Mouse (Mus musculus): ENCODE measurements around the gene Rai14.
A peak's percentile ranks its signal among the peaks of the same experiment; 100 is the strongest.

The Rai14 gene

DNA sequence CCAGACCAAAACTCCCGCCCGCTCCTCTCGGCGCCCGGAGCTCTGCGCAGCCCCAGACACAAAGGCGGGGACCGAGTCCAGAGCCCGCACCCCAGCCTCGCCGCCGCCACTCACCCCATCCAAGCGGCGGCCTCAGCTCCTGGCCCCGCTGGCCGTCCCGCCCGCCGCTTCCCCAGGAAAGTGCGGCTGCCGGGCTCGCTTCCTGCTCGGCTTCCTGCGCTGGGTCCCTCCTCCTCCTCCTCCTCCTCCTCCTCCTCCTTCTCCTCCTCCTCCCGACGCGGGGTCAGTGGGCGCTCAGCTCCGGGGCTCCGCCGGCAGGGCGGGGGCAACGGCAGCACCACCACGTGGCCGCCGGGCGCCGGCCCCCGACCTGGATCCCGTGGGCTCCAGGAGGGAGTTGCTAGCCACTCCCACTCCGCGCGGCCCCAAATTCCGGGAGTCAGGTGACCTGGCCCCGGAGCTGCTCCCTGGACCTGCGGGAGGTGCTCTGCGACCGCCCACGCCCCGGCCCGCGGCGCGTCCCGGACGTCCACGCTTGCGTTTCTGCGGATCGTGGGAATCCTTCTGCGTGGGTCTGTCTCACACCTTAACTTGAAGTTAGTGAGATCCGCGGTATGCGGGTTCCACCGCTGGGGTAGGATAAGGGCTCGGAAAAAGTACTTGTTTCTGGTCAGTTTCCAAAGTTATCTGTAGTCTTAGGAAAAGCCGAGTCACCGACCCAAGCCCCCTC lies at the start of gene Rai14:
Rai14 (minus strand) TSS at position 216 of the 730 bp plus-strand sequence.
- DNase-seq (ENCODE audit: low read depth, low spot score) = peak; percentile 25

DNA sequence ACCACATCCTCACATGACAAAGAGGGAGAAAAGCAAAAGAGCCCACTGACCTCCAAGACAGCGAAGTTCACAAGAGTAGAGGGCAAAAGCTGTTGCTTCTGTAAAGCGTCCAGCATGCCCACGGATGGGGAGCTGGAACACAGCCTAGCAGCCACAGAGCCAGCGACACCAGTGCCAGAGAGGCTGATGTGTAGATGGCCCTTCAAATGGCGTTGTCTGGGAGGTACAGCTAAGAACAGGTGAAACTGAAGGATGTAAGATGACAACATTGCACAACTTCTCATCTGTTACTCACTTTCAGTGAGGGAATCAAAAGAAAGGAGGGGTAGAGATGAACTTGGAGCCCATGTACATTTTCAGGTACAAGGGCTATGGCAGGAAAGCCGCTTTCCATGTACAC lies 47.0 kb upstream of the Rai14 start:
- no peak for DNase-seq (ENCODE audit: low read depth, low spot score)

DNA sequence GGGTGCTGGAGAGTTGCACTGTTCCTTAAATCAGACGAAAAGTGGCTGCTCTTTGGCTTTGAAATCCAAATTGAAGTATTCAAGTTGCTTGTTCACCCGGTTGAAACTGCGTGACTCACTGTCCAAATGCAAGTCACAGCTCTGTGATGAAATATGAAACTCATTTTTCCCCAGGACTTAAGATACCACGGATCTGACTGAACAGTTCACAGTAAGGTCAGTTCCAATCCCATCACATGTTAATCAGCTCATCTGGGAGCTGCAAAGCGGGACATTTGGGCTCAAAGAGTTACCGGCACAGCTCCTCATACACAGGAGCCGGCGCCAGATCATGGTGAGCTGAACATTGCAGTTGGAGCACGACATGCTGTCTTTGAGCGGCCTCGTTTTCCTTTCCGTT lies 45.6 kb upstream of the Rai14 start:
- no peak for DNase-seq (ENCODE audit: low read depth, low spot score)

GRCm38 (mm10) chr15:10759440-10759839 lies 45.0 kb upstream of the Rai14 start:
- DNase-seq (ENCODE audit: low read depth, low spot score) = no peak

GRCm38 (mm10) chr15:10758808-10759207 lies 44.4 kb upstream of the Rai14 start:
- DNase-seq (ENCODE audit: low read depth, low spot score) = no peak

- no peak for DNase-seq (ENCODE audit: low read depth, low spot score)
Measured at GRCm38 (mm10) chr15:10751141-10751540, 36.7 kb upstream of the Rai14 start.

DNA sequence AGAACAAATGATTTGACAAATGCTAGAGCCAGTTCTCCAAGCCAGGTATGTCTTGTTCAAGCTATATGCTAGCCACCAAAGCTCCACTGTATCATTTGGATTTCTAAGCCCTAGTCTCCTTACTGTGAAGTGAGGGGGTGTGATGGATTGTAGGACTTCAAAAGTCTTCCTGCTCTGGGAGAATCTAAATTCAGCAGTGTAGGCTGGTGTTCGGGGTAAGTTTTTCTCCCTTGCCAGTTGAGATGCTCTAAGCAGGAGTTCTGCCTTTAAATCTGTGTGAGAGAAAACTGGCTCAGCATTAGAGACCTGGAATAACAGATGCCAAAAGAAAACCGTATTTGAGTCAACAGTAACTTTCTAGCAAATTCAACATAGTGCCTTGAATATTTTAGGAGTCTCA lies 35.9 kb upstream of the Rai14 start:
- DNase-seq (ENCODE audit: low read depth, low spot score) = no peak

DNA sequence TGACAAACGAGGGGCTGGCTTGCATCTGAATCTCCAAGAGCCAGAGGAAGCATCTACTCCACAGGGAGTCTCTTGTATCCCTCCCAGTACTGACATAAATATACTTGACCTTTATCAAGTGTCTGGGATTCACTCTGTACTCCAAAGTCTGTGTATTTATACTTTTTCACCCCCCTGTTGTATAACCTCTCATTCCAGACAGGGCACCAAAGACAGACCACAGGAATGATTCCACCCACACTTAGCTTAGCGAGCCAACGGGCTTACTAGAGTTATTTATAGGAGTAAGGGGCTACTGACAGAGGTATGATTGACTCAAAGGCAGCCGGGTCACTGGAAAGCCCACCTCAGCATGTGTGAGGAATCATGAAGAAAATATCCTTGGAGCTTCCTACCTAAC lies 35.3 kb upstream of the Rai14 start:
- DNase-seq (ENCODE audit: low read depth, low spot score) = no peak

DNA sequence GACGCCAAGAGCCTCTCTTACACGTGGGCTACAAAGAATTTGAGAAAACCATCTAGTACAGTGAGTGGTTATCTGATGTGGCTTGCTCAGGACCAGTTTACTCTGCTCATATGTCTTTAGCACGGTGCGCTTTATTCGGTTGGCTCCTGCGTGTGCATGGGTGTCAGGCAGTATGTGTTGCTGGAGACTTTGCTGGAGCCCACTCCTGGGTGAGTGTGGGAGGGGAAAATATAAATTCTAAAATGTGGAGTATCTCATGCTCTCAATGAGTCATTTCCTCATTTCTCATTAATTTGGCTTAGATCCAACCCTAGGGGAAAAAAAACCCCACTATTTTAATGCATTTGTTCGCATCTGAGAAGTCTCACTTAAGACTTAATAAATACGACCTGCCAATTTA lies 33.2 kb upstream of the Rai14 start:
- no peak for DNase-seq (ENCODE audit: low read depth, low spot score)

GRCm38 (mm10) chr15:10747226-10747625 lies 32.8 kb upstream of the Rai14 start:
- no peak for DNase-seq (ENCODE audit: low read depth, low spot score)

DNA sequence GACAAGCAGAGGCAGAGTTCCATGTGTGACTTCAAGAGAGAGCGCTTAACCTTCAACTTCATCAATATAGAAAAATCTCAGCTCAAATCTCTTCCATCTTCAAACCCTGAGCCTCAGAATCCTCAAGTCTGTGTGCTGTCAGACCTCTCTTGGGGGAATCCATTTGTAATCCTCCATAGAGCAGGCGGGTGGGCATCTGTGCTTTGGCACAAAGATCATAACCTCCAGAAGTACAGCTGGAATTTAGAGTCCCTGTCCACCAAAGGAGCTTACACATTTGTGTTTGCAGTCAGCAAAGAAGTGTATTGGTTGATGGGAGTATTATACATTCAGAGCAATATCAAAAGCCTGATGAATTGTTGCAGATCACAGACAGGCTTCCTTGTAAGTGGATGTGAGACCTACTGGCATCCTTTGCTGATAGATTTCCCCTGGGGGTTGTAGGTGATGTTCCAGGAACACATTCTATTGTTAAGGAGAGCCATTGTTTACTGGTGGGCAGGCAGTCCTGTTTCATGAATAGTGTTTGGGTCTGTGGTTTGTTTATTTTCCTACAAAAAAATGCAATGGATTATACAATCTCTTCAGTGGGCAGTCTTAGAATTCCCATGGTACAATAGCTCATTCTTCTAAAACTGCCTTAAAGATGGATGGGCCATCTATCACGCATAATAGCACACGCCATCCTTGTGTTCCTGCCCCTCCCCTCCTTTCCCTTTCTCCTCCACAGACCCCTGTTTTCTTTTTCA lies 32.1 kb upstream of the Rai14 start:
- DNase-seq (ENCODE audit: low read depth, low spot score) = no peak

DNA sequence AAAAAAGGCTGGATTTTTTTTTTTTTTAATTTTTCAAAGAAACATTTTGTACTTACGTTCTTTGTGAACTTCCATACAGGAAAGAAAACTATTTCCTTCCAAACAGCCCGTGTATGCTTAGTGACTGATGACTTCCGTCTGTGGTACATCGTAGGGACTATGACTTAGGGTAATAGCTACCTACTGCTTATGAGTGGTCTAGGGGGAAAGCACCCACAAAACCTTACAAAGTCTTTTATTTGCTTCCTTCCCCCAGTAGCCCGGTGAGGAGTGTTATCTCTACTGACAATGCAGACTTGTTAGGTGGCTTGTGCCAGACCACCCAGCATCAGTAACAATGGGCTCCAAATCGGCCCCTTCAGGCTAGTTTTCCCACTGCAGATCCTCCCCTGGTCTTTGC lies 28.0 kb upstream of the Rai14 start:
- no peak for DNase-seq (ENCODE audit: low read depth, low spot score)

GRCm38 (mm10) chr15:10739279-10739678 lies 24.9 kb upstream of the Rai14 start:
- DNase-seq (ENCODE audit: low read depth, low spot score) = no peak

DNA sequence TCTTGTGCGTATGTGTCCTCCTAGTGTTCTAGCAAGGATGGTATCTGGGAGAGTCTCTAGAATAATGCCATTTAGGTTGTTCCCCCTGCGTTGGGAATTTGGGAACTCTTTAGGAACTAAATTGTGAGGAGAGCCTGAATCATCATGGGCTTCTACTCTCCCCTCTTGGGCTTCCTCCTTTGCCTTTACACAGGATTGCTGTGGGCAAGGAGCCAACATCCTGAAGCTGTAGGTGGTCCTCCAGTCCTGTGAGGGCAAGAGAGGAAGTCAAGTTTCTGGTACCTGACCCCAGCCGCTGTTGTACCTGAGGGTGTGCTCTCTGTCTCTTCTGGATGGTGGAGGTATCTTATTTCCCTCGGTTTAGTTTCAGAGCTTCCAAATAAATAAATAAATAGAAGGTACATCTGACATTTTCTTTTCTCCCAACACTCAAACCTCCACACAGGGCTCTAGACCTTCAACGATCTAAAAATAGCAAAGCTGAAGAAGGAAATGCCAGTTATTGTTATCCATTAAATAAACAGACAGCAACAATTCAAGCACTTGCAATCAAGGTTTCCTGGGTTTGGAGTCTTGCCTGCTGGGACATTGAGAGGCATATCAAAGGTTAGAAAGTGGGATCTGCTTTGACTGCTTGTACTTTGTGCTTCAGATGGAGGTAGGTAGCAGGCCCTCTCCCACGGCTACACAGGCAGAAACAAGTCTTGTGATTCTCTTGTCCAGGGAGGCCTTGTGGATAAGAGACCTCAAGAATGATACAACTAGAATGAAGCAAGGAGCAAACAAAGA lies 24.1 kb upstream of the Rai14 start:
- DNase-seq (ENCODE audit: low read depth, low spot score) = no peak

- no peak for DNase-seq (ENCODE audit: low read depth, low spot score)
Measured at GRCm38 (mm10) chr15:10735948-10736347, 21.5 kb upstream of the Rai14 start.

- no peak for DNase-seq (ENCODE audit: low read depth, low spot score)
Measured at GRCm38 (mm10) chr15:10735216-10735615, 20.8 kb upstream of the Rai14 start.

DNA sequence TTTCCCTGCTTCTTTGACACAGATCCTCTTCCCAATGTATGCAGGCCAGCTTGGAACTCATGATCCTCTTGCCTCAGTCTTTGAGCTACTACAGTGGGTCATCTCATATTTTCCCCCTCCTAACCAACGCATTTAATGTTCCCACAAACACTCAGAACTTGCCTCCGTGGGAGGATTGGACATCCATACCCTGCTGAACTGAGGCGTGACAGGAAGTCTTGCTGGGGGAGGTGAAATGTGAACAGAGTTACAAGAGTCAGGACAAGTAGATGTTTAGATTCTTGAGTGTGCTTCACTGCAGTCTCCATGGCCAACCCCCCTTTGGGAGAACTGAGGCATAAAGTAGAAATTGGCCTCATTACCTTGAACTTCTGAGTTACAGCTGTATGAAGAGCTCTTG lies 17.0 kb upstream of the Rai14 start:
- DNase-seq (ENCODE audit: low read depth, low spot score) = no peak

GRCm38 (mm10) chr15:10726272-10726671 lies 11.8 kb upstream of the Rai14 start:
- DNase-seq (ENCODE audit: low read depth, low spot score) = no peak

- DNase-seq (ENCODE audit: low read depth, low spot score) = no peak
Measured at GRCm38 (mm10) chr15:10724857-10725256, 10.4 kb upstream of the Rai14 start.

GRCm38 (mm10) chr15:10723507-10723906 lies 9.1 kb upstream of the Rai14 start:
- no peak for DNase-seq (ENCODE audit: low read depth, low spot score)

GRCm38 (mm10) chr15:10722629-10723339 lies 8.4 kb upstream of the Rai14 start:
- DNase-seq (ENCODE audit: low read depth, low spot score) = no peak

GRCm38 (mm10) chr15:10721259-10721781 lies 6.9 kb upstream of the Rai14 start:
- DNase-seq (ENCODE audit: low read depth, low spot score) = no peak
